Mouse (Mus musculus) small intestine, adult 2 months (tissue): ENCODE results near the gene Fam185a. TPM values are rescaled to one million over a fixed set of nuclear protein-coding genes. Genes with fewer than 3 reads are reported as not detected.

Source experiments
- H3K27ac ChIP-seq: fragments of 200-500 bp; 2 replicates; pipeline ENCODE4 v1.5.1; 2012; ENCODE audit warnings: low read depth, low read length, control low read depth, inconsistent platforms; ENCODE audit not compliant: insufficient read depth
- H3K27me3 ChIP-seq: fragments of 200-500 bp; 2 replicates; pipeline ENCODE4 v1.6.1; 2012; ENCODE audit warnings: mild to moderate bottlenecking, moderate library complexity, low read length, inconsistent platforms; ENCODE audit not compliant: control insufficient read depth, insufficient read depth
- H3K36me3 ChIP-seq: fragments of 200-500 bp; 2 replicates; pipeline ENCODE4 v1.6.1; 2012; ENCODE audit warnings: mild to moderate bottlenecking, low read length, control low read depth, inconsistent platforms; ENCODE audit not compliant: control insufficient read depth, insufficient read depth
- H3K4me1 ChIP-seq: fragments of 200-500 bp; 2 replicates; pipeline ENCODE4 v1.6.1; 2012; ENCODE audit warnings: low read length, inconsistent platforms, mixed read lengths; ENCODE audit not compliant: control insufficient read depth, insufficient read depth, insufficient read length
- H3K4me3 ChIP-seq: fragments of 200-500 bp; 2 replicates; pipeline ENCODE4 v1.5.1; 2012; ENCODE audit warnings: low read depth, mild to moderate bottlenecking, control low read depth, inconsistent platforms, low read length, moderate library complexity
- CTCF ChIP-seq: fragments of 200-500 bp; IDR thresholded peaks from 2 replicates; pipeline ENCODE4 v1.5.1; 2012; ENCODE audit warnings: low read depth, mild to moderate bottlenecking, control low read depth, inconsistent platforms, low read length, moderate library complexity, mixed read lengths; ENCODE audit not compliant: insufficient replicate concordance, insufficient read length; ENCODE audit errors: extremely low read depth
- POLR2A ChIP-seq: fragments of 200-500 bp; IDR thresholded peaks from 2 replicates; pipeline ENCODE4 v1.6.1; 2012; ENCODE audit warnings: low read depth, mild to moderate bottlenecking, control low read depth, inconsistent platforms, low read length, moderate library complexity
- WGBS: fragments of 180-500 bp; shearing (Covaris S2); methylation state at CpG from one replicate; pipeline ENCODE4 v1.1.7; 2018; 5-methylcytosine and 5-hydroxymethylcytosine counted together
- polyA plus RNA-seq: library from polyadenylated mRNA; depleted of rRNA; stranded (reverse); fragments of >200 nt; gene quantifications from 2 replicates; pipeline ENCODE4 v1.2.3, GENCODE M21; 2012

Fam185a gene
- polyA plus RNA-seq, 1 experiment = 2.3 TPM

- Histone ChIP-seq H3K4me1 (no peaks in the 10 kb centered on the region), H3K27me3 (no peaks in the 10 kb centered on the region), H3K4me3 (no peak overlapping the region), H3K27ac (no peak overlapping the region), H3K36me3 (no peaks in the 10 kb centered on the region)
- no peak for TF ChIP-seq CTCF
- TF ChIP-seq POLR2A = no peak
- 53% methylated on average over 3 of the region's 3 CpGs for WGBS
Measured at GRCm38 (mm10) chr5:21494781-21495180, 70.0 kb downstream of the Fam185a start.

GRCm38 (mm10) chr5:21496321-21496720, 71.6 kb downstream of the Fam185a start:
- no peak for TF ChIP-seq POLR2A
- TF ChIP-seq CTCF = no peak
- WGBS = 73% methylated on average over 6 of the region's 6 CpGs
- no peaks in the 10 kb centered on the region for H3K36me3 ChIP-seq
- H3K27ac ChIP-seq = no peak overlapping the region
- no peak overlapping the region for H3K4me3 ChIP-seq
- no peaks in the 10 kb centered on the region for H3K27me3 ChIP-seq
- H3K4me1 ChIP-seq = no peaks in the 10 kb centered on the region; the same call in 1 of the 2 replicates

GRCm38 (mm10) chr5:21496881-21497280, 72.1 kb downstream of the Fam185a start:
- Histone ChIP-seq H3K36me3 (no peaks in the 10 kb centered on the region), H3K4me3 (no peak overlapping the region), H3K27ac (no peak overlapping the region), H3K4me1 (no peaks in the 10 kb centered on the region; the same call in 1 of the 2 replicates), H3K27me3 (no peaks in the 10 kb centered on the region)
- 55% methylated on average over 3 of the region's 3 CpGs for WGBS
- TF ChIP-seq CTCF = no peak
- TF ChIP-seq POLR2A = no peak

- Histone ChIP-seq H3K27me3 (no peaks in the 10 kb centered on the region), H3K36me3 (no peaks in the 10 kb centered on the region), H3K4me3 (no peak overlapping the region), H3K4me1 (no peaks in the 10 kb centered on the region; the same call in 1 of the 2 replicates), H3K27ac (no peak overlapping the region)
- WGBS = 83% methylated on average over 2 of the region's 2 CpGs
- TF ChIP-seq POLR2A (no peak), CTCF (no peak)
Measured at GRCm38 (mm10) chr5:21498490-21498889, 73.7 kb downstream of the Fam185a start.

GRCm38 (mm10) chr5:21498925-21499324, 74.2 kb downstream of the Fam185a start:
- H3K4me3 ChIP-seq = no peak overlapping the region
- H3K27me3 ChIP-seq = no peaks in the 10 kb centered on the region
- 90% methylated on average over 11 of the region's 11 CpGs for WGBS
- H3K36me3 ChIP-seq = no peaks in the 10 kb centered on the region
- H3K27ac ChIP-seq = no peak overlapping the region
- no peak for TF ChIP-seq POLR2A
- TF ChIP-seq CTCF = no peak
- no peaks in the 10 kb centered on the region; the same call in 1 of the 2 replicates for H3K4me1 ChIP-seq

- no peak overlapping the region for H3K4me3 ChIP-seq
- no peaks in the 10 kb centered on the region; the same call in 1 of the 2 replicates for H3K4me1 ChIP-seq
- H3K36me3 ChIP-seq = no peaks in the 10 kb centered on the region
- no peak for TF ChIP-seq CTCF
- TF ChIP-seq POLR2A = no peak
- no peaks in the 10 kb centered on the region for H3K27me3 ChIP-seq
- WGBS = 57% methylated on average over 10 of the region's 10 CpGs
- H3K27ac ChIP-seq = no peak overlapping the region
Measured at GRCm38 (mm10) chr5:21500133-21500532, 75.4 kb downstream of the Fam185a start.

GRCm38 (mm10) chr5:21500941-21501340, 76.2 kb downstream of the Fam185a start:
- no peak overlapping the region for H3K27ac ChIP-seq
- no peak overlapping the region for H3K4me3 ChIP-seq
- H3K4me1 ChIP-seq = no peaks in the 10 kb centered on the region; the same call in 1 of the 2 replicates
- H3K27me3 ChIP-seq = no peaks in the 10 kb centered on the region
- H3K36me3 ChIP-seq = no peaks in the 10 kb centered on the region
- TF ChIP-seq POLR2A (no peak), CTCF (no peak)
- WGBS = 85% methylated on average over 2 of the region's 2 CpGs
